Mouse (Mus musculus): Measurements from ENCODE around the gene Washc3. TPM values are rescaled to one million over a fixed set of nuclear protein-coding genes. Genes with fewer than 3 reads are reported as not detected.

The Washc3 gene
- polyA plus RNA-seq, 1 experiment from 2014 or later = 53.2 TPM

- Histone ChIP-seq H3K27me3 (ENCODE audit: low read depth, poor library complexity, severe bottlenecking) (no peaks in the 10 kb centered on the region), H3K9me3 (replicated peaks) (no peaks in the 10 kb centered on the region), H3K4me3 (no peak overlapping the region), H3K36me3 (peaks cover 37% of the 10 kb centered on the region; the same call in 1 of the 2 replicates), H3K27ac (no peak overlapping the region), H3K4me1 (peaks cover 14% of the 10 kb centered on the region; the same call in 1 of the 2 replicates)
- DNase-seq (ENCODE audit: low spot score) = no peak
- WGBS = 93% methylated on average over 5 of the region's 5 CpGs
Observed at GRCm38 (mm10) chr10:88221718-88222117, 20.8 kb downstream of the Washc3 start.

DNA sequence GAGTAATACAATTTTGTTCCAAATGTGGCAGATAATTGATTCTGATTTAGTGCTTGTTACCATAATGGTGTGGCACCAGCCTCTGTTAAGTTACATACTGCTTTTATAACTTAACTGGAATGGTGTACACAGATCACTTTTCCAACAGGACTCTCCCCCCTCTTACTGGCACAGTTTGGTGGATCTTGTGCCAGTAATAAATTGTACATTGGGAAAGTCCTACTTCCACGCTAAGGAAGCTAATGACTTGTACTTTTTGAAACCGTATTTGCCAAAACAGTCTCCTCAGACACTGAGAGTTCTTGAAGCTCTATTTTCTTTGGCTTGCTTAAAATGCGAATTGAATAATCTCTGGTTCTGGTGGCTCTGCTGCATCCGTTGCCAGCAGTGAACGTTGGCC lies 24.5 kb downstream of the Washc3 start:
- DNase-seq (ENCODE audit: low spot score) = no peak
- 93% methylated on average over 5 of the region's 5 CpGs for WGBS
- H3K4me1 ChIP-seq = peaks cover 21% of the 10 kb centered on the region; the same call in 1 of the 2 replicates
- no peaks in the 10 kb centered on the region for H3K9me3 ChIP-seq (replicated peaks)
- peaks cover 28% of the 10 kb centered on the region; the same call in 1 of the 2 replicates for H3K36me3 ChIP-seq
- H3K27ac ChIP-seq = no peak overlapping the region
- no peaks in the 10 kb centered on the region for H3K27me3 ChIP-seq (ENCODE audit: low read depth, poor library complexity, severe bottlenecking)
- H3K4me3 ChIP-seq = no peak overlapping the region

GRCm38 (mm10) chr10:88227962-88228361 lies 27.1 kb downstream of the Washc3 start:
- peaks cover 19% of the 10 kb centered on the region for H3K36me3 ChIP-seq
- peaks cover 12% of the 10 kb centered on the region; the same call in 1 of the 2 replicates for H3K4me1 ChIP-seq
- no peaks in the 10 kb centered on the region for H3K9me3 ChIP-seq (replicated peaks)
- H3K4me3 ChIP-seq = no peak overlapping the region
- 100% methylated on average over 2 of the region's 2 CpGs for WGBS
- DNase-seq (ENCODE audit: low spot score) = no peak
- no peak overlapping the region for H3K27ac ChIP-seq
- H3K27me3 ChIP-seq (ENCODE audit: low read depth, poor library complexity, severe bottlenecking) = no peaks in the 10 kb centered on the region

GRCm38 (mm10) chr10:88228521-88229017 lies 27.7 kb downstream of the Washc3 start:
- 89% methylated on average over 8 of the region's 8 CpGs for WGBS
- Histone ChIP-seq H3K36me3 (peaks cover 15% of the 10 kb centered on the region), H3K9me3 (replicated peaks) (no peaks in the 10 kb centered on the region), H3K27me3 (ENCODE audit: low read depth, poor library complexity, severe bottlenecking) (no peaks in the 10 kb centered on the region), H3K27ac (no peak overlapping the region), H3K4me3 (no peak overlapping the region), H3K4me1 (peaks cover 12% of the 10 kb centered on the region; the same call in 1 of the 2 replicates)
- no peak for DNase-seq (ENCODE audit: low spot score)

- Histone ChIP-seq H3K9me3 (replicated peaks) (no peaks in the 10 kb centered on the region), H3K27me3 (ENCODE audit: low read depth, poor library complexity, severe bottlenecking) (no peaks in the 10 kb centered on the region), H3K36me3 (peaks cover 25% of the 10 kb centered on the region), H3K4me1 (peaks cover 10% of the 10 kb centered on the region; the same call in 1 of the 2 replicates), H3K27ac (no peak overlapping the region), H3K4me3 (no peak overlapping the region)
- WGBS = 87% methylated on average over 8 of the region's 8 CpGs
- no peak for DNase-seq (ENCODE audit: low spot score)
Observed at GRCm38 (mm10) chr10:88231671-88232070, 30.8 kb downstream of the Washc3 start.

DNA sequence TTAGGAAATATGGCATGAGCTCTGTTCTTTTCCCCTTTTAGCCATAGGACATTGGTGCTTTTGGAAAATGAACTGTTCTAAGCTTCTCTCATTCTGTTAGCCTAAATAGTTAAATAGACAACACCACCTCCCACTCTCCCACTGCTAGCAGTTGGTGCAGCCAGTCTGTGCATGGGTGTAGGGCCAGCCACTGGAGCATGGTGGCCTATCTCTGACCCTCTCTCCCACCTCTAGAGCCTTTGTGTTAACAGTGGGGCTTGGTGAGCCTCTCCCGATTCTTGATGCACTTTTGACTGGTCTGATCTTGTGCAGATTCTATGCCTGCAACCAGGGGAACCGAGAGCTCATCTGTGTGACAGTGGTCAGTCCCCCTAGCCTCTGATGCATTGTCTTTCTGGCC lies 31.9 kb downstream of the Washc3 start:
- Histone ChIP-seq H3K4me3 (no peak overlapping the region), H3K27me3 (ENCODE audit: low read depth, poor library complexity, severe bottlenecking) (no peaks in the 10 kb centered on the region), H3K36me3 (peaks cover 25% of the 10 kb centered on the region), H3K9me3 (replicated peaks) (no peaks in the 10 kb centered on the region), H3K4me1 (peaks cover 5% of the 10 kb centered on the region; the same call in 1 of the 2 replicates), H3K27ac (no peak overlapping the region)
- WGBS = 92% methylated on average over 2 of the region's 2 CpGs
- no peak for DNase-seq (ENCODE audit: low spot score)

DNA sequence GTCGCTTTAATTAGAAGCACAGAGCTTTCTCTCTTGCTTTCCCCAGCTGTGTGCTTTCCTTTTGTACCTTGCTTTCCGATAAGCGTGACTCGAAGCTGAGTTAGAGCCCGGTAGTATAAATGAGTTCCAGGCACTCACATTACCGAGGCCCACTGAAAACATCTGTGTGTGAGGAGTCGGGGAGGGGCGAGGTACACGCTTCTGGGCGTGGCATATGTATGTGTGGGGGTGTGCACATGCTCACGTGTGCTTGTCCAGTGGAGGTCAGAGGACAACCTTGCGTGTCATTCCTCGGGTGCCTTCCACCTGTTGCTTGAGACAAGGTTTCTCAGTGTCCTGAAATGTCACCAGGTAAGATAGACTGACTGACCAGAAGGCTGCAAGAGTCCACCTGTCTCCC lies 43.8 kb downstream of the Washc3 start:
- DNase-seq (ENCODE audit: low spot score) = no peak

GRCm38 (mm10) chr10:88250300-88250699 lies 49.4 kb downstream of the Washc3 start:
- DNase-seq (ENCODE audit: low spot score) = no peak

More for the DNA sequence above, 43.8 kb downstream of the Washc3 start:
- Histone ChIP-seq H3K4me3 (no peak overlapping the region), H3K27ac (no peak overlapping the region), H3K4me1 (no peaks in the 10 kb centered on the region), H3K9me3 (replicated peaks) (no peaks in the 10 kb centered on the region), H3K27me3 (ENCODE audit: low read depth, poor library complexity, severe bottlenecking) (no peaks in the 10 kb centered on the region), H3K36me3 (peaks cover 8% of the 10 kb centered on the region)
- WGBS = 84% methylated on average over 13 of the region's 13 CpGs

GRCm38 (mm10) chr10:88252121-88252862 lies 51.4 kb downstream of the Washc3 start:
- Histone ChIP-seq H3K27ac (no peak overlapping the region), H3K36me3 (no peaks in the 10 kb centered on the region), H3K9me3 (replicated peaks) (no peaks in the 10 kb centered on the region), H3K27me3 (ENCODE audit: low read depth, poor library complexity, severe bottlenecking) (no peaks in the 10 kb centered on the region), H3K4me3 (no peak overlapping the region), H3K4me1 (no peaks in the 10 kb centered on the region)
- DNase-seq (ENCODE audit: low spot score) = no peak
- WGBS = 77% methylated on average over 9 of the region's 9 CpGs

More at GRCm38 (mm10) chr10:88250300-88250699, 49.4 kb downstream of the Washc3 start:
- Histone ChIP-seq H3K36me3 (no peaks in the 10 kb centered on the region), H3K9me3 (replicated peaks) (no peaks in the 10 kb centered on the region), H3K4me1 (no peaks in the 10 kb centered on the region), H3K4me3 (no peak overlapping the region), H3K27ac (no peak overlapping the region), H3K27me3 (ENCODE audit: low read depth, poor library complexity, severe bottlenecking) (no peaks in the 10 kb centered on the region)
- 81% methylated on average over 3 of the region's 3 CpGs for WGBS

DNA sequence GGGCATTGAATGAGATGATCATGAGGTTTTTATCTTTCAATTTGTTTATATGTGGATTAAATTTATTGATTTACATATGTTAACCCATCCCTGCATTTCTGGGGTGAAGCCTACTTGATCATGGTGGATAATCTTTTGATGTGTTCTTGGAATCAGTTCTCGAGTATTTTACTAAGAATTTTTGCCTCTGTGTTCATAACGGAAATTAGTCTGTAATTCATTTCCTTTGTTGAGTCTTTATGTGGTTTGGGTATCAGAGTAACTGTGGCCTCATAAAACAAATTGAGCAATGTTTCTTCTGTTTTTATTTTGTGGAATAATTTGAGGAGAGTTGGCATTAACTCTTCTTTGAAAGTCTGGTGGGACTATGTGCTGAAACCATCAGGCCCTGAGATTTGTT lies 54.7 kb downstream of the Washc3 start:
- Histone ChIP-seq H3K27ac (no peak overlapping the region), H3K27me3 (ENCODE audit: low read depth, poor library complexity, severe bottlenecking) (no peaks in the 10 kb centered on the region), H3K9me3 (replicated peaks) (no peaks in the 10 kb centered on the region), H3K36me3 (no peaks in the 10 kb centered on the region), H3K4me3 (no peak overlapping the region), H3K4me1 (no peaks in the 10 kb centered on the region)
- no peak for DNase-seq (ENCODE audit: low spot score)
- 94% methylated on average over 2 of the region's 2 CpGs for WGBS

- 84% methylated on average over 12 of the region's 12 CpGs for WGBS
- no peak overlapping the region for H3K4me3 ChIP-seq
- no peak for DNase-seq (ENCODE audit: low spot score)
Observed at GRCm38 (mm10) chr10:88260309-88260708, 59.4 kb downstream of the Washc3 start.

DNA sequence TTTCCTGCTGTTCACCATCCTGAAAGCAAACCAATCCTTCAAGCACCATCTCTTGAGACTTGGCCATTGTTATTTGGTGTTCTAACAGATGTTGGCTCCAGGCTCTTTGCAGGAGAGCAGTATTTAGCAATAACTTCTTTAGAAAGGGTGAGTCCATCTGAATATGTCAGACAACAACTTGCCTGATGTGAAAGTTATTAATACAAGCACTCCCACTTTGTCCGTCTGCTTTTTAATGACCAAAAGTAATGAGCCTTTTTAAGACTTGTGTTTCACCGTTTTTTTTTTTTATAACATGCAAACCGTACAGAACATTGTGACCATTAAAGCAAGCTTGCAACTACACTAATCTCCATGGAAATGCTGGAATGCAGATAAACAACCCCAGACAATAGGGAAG lies 60.3 kb downstream of the Washc3 start:
- Histone ChIP-seq H3K36me3 (no peaks in the 10 kb centered on the region), H3K27ac (no peak overlapping the region), H3K9me3 (replicated peaks) (no peaks in the 10 kb centered on the region), H3K4me3 (no peak overlapping the region), H3K27me3 (ENCODE audit: low read depth, poor library complexity, severe bottlenecking) (no peaks in the 10 kb centered on the region), H3K4me1 (no peaks in the 10 kb centered on the region)
- no peak for DNase-seq (ENCODE audit: low spot score)
- WGBS = 64% methylated on average over 3 of the region's 3 CpGs

More at GRCm38 (mm10) chr10:88260309-88260708, 59.4 kb downstream of the Washc3 start:
- Histone ChIP-seq H3K27me3 (ENCODE audit: low read depth, poor library complexity, severe bottlenecking) (no peaks in the 10 kb centered on the region), H3K4me1 (no peaks in the 10 kb centered on the region), H3K27ac (no peak overlapping the region), H3K36me3 (no peaks in the 10 kb centered on the region), H3K9me3 (replicated peaks) (no peaks in the 10 kb centered on the region)

GRCm38 (mm10) chr10:88263383-88263782 lies 62.5 kb downstream of the Washc3 start:
- Histone ChIP-seq H3K9me3 (replicated peaks) (no peaks in the 10 kb centered on the region), H3K36me3 (no peaks in the 10 kb centered on the region), H3K4me1 (no peaks in the 10 kb centered on the region), H3K4me3 (no peak overlapping the region), H3K27me3 (ENCODE audit: low read depth, poor library complexity, severe bottlenecking) (no peaks in the 10 kb centered on the region), H3K27ac (no peak overlapping the region)
- 79% methylated on average over 4 of the region's 4 CpGs for WGBS
- no peak for DNase-seq (ENCODE audit: low spot score)
